Mouse (Mus musculus) cerebellum, adult 2 months (tissue): ENCODE data around the gene St6galnac5. TPM values are rescaled to one million over a fixed set of nuclear protein-coding genes. Genes with fewer than 3 reads are reported as not detected.

Experiments
- DNase-seq, 2 experiments: peaks; one replicate each; pipeline ENCODE4 v3.0.0; 2021
- H3K27ac ChIP-seq: fragments of 200-500 bp; 2 replicates; pipeline ENCODE4 v1.5.1; 2012; ENCODE audit warnings: low read length, control low read depth, inconsistent platforms; ENCODE audit not compliant: insufficient read depth
- H3K27me3 ChIP-seq: fragments of 200-500 bp; 2 replicates; pipeline ENCODE4 v1.6.1; 2012; ENCODE audit warnings: inconsistent platforms, mild to moderate bottlenecking, low read length, moderate library complexity; ENCODE audit not compliant: control insufficient read depth, insufficient read depth
- H3K4me1 ChIP-seq: fragments of 200-500 bp; 2 replicates; pipeline ENCODE4 v1.6.1; 2011; ENCODE audit warnings: low read length; ENCODE audit not compliant: control insufficient read depth, insufficient read depth
- H3K4me3 ChIP-seq: fragments of 200-500 bp; replicated peaks from 2 replicates; pipeline ENCODE3; 2011; ENCODE audit warnings: mild to moderate bottlenecking, low read depth, low read length, control low read depth; ENCODE audit not compliant: insufficient read depth
- CTCF ChIP-seq: fragments of 200-500 bp; IDR thresholded peaks from 2 replicates; pipeline ENCODE4 v1.5.1; 2011; ENCODE audit warnings: low read depth, mild to moderate bottlenecking, control low read depth, low read length, moderate library complexity, borderline replicate concordance; ENCODE audit not compliant: insufficient read depth
- POLR2A ChIP-seq: fragments of 200-500 bp; IDR thresholded peaks from 2 replicates; pipeline ENCODE4 v1.6.1; 2011; ENCODE audit warnings: low read length, control low read depth, borderline replicate concordance; ENCODE audit not compliant: insufficient read depth
- WGBS: fragments of 180-500 bp; shearing (Covaris S2); methylation state at CpG from one replicate; pipeline ENCODE4 v1.1.7; 2018; 5-methylcytosine and 5-hydroxymethylcytosine counted together
- polyA plus RNA-seq: library from polyadenylated mRNA; depleted of rRNA; stranded (reverse); fragments of >200 nt; gene quantifications from 2 replicates; pipeline ENCODE4 v1.2.3, GENCODE M21; 2012

Gene St6galnac5
- polyA plus RNA-seq, 1 experiment: 4.5 TPM

DNA sequence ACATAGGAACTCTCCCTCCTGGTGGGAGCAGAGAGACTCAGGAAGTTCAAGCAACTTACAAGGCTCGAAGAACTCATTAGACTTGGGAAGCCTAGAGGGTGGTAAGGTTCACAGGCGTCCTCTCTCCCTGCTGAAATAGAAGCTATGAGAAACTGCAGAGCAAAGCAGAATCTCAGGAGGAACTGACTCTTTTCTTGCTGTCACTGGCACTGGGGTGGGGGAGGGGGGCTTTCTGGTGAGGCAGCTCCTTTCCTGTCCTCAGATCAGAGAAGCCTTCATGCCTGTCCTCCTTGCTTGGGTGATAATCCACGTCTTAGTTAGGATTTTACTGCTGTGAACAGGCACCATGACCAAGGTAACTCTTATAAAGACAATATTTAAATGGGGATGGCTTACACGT is 50.0 kb downstream of the St6galnac5 start:
- Histone ChIP-seq H3K27ac (no peak overlapping the region), H3K4me3 (no peak overlapping the region), H3K4me1 (no peaks in the 10 kb centered on the region), H3K27me3 (no peaks in the 10 kb centered on the region)
- 79% methylated on average over 4 of the region's 4 CpGs for WGBS
- TF ChIP-seq CTCF (no peak), POLR2A (no peak)
- DNase-seq: no peak

DNA sequence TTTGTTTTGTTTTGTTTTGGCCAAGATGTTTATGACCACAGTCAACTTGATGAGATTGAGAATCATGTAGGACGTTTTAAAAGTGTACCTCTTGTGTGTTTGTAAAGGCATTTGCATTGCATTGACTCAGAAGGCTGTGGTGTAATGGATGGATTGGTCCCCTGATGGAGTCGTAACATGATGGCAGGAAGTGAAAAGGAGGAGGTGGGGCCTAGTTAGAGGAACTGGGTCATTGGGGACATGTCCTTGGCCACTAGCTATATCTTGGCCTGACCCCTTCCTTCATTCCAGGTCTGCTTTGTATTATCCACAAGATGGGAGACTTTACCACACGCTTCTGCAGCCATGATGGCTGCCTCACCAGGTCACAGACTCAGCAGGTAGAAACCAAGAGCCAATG is 50.7 kb downstream of the St6galnac5 start:
- Histone ChIP-seq H3K4me1 (no peaks in the 10 kb centered on the region), H3K27me3 (no peaks in the 10 kb centered on the region), H3K27ac (no peak overlapping the region), H3K4me3 (no peak overlapping the region)
- WGBS: 93% methylated on average over 3 of the region's 3 CpGs
- TF ChIP-seq CTCF (no peak), POLR2A (no peak)
- DNase-seq: no peak

DNA sequence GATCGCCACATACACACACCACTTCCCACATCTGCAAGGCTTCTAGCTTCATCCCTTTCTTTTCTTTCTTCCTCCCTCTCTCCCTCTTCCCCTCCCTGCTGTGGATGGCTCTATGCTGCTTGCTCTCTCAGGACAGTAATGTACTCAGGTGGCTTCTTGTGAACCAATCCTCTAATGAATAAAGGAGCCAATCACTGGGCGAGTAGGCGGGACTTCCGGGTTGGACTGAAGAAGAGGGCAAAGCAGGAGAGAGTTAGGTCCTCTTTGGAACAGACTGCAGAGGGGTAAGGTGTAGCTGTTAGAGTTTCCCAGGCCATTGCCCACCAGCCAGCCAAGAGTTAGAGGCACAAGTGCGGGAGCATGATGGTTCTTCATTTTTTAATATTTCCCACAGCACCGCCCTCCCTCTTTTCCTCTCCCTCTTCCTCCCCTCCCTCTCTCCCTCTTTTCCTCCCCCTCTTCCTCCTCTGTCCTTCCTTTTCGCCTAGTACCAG is 52.2 kb downstream of the St6galnac5 start:
- TF ChIP-seq POLR2A: no peak
- no peak for TF ChIP-seq CTCF
- Histone ChIP-seq H3K4me1 (no peaks in the 10 kb centered on the region), H3K27me3 (no peaks in the 10 kb centered on the region), H3K27ac (no peak overlapping the region), H3K4me3 (no peak overlapping the region)
- DNase-seq: no peak
- 87% methylated on average over 7 of the region's 7 CpGs for WGBS

DNA sequence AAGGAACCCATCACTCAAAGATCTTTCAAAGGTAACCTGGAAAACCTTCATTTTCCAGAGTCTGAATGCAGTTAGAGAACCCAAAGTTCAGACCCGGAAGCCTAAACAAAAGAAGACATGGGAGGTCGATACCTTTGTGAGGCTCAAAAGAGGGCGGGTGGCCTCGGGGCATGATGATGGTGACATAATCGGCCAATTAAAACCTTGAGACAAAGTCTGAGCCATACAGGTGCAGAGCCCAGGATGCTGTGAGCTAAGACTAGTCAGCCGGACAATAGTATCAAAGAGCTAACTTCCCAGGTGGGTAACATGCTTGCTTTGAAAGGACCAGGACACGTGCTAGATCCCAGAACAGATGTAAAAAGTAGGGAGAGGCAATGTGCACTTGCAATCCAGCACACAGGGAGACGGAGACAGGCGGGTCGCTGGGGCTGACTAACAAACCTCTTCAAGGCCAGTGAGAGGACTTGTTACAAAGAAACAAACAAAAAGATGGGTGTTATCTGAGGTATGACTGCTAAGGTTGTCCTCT is 52.7 kb downstream of the St6galnac5 start:
- Histone ChIP-seq H3K27me3 (no peaks in the 10 kb centered on the region), H3K27ac (no peak overlapping the region), H3K4me1 (no peaks in the 10 kb centered on the region), H3K4me3 (no peak overlapping the region)
- no peak for TF ChIP-seq CTCF
- no peak for TF ChIP-seq POLR2A
- 85% methylated on average over 10 of the region's 10 CpGs for whole genome bisulfite sequencing
- no peak for DNase-seq

DNA sequence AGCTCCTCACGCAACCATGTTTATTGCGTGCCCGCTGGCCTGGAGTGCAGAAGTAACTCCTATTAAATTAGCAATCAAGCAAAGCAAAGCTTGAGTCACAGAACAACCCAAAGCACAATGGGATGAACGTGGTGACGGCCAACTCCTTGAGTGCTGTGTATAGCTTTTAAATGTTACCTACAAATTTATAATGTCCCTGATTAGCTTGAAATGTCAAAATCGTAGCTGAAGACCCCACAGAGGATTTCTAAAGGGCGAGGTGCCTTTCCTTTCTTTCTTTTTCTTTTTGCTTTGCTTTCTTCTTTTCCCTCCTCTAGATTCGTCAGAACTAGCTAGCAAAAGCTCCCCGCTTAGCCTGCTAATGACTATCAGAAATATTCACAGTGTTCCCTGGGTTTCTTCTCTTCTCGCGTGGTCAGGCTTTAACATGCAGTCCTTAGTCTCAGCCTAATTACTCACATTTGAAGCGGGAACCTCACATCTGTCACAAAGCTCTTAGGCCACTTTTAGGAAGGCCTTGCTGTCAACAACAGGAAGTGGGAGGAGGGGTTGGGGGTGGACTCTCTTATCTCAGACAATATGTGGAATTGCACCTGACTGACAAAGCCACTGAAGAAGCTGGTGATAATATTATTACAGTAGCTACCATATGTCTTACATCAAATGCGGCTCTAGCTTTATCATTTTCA is 53.6 kb downstream of the St6galnac5 start:
- 83% methylated on average over 13 of the region's 13 CpGs for WGBS

DNA sequence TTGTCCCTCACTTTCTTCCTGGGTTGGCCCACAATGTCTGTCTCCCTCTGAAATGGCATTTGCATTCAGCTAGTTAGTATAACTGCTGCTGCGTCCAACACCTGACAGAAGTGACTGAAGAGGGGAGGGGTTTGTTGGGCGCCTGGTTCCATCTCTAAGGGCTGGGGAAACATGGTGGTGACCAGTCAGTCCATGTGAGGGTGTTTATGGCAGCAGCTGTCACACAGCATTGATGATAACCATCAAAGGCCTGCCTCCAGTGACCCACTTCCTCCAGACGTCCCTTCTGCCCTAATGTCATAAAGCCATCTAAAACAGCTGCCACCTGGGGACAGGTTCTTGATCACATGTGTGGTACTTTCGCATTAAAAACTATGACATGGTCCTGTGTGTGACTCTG is 55.9 kb downstream of the St6galnac5 start:
- 77% methylated on average over 4 of the region's 4 CpGs for WGBS
- Histone ChIP-seq H3K27me3 (no peaks in the 10 kb centered on the region), H3K27ac (no peak overlapping the region), H3K4me3 (no peak overlapping the region), H3K4me1 (no peaks in the 10 kb centered on the region)
- TF ChIP-seq CTCF (no peak), POLR2A (no peak)
- DNase-seq: no peak

More for the DNA sequence above, 53.6 kb downstream of the St6galnac5 start:
- DNase-seq: no peak
- no peaks in the 10 kb centered on the region for H3K4me1 ChIP-seq
- no peak for TF ChIP-seq CTCF
- no peak for TF ChIP-seq POLR2A
- H3K4me3 ChIP-seq: no peak overlapping the region
- no peak overlapping the region for H3K27ac ChIP-seq
- no peaks in the 10 kb centered on the region for H3K27me3 ChIP-seq

DNA sequence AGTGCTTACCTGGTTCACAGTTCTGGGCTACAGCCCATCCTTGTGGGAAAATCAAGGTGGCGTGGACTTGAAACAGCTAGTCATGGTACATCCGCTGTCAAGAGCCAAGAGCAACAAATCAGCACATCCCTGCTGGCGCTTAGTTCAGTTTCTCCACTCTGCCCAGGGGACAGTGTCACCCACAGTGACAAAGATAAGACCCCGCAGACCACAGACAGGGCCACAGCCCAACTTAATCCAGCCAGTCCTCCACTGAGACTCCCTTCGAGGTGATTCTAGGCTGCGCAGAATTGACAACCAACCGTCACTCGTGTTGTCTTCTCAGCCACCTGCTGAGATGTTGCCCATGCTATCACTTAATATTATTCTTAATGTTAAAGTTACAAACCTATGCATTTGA is 56.7 kb downstream of the St6galnac5 start:
- DNase-seq: no peak
- Histone ChIP-seq H3K4me1 (no peaks in the 10 kb centered on the region), H3K4me3 (no peak overlapping the region), H3K27me3 (no peaks in the 10 kb centered on the region), H3K27ac (no peak overlapping the region)
- TF ChIP-seq POLR2A (no peak), CTCF (no peak)
- 87% methylated on average over 8 of the region's 8 CpGs for WGBS

DNA sequence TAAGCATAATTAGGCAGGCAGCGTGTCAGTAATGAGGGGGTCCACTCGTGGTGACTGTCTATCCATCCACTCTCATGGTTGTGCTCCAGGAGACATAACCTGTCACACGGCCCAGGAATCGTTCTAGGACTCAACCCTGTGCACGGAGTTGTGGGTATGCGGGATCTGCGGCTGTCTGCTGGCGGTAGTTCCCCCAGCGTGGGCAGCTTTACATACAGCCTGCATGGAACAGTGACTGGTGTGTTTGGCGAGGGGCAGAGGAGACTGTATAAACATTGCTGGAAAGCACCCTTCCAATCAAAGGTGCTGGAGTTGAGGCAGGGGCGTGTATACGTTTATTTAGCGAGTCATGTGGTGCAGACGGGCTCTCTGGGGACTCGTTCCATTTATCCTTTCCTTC is 58.5 kb downstream of the St6galnac5 start:
- TF ChIP-seq POLR2A: no peak
- TF ChIP-seq CTCF: no peak
- WGBS: 79% methylated on average over 15 of the region's 15 CpGs
- Histone ChIP-seq H3K27ac (no peak overlapping the region), H3K4me1 (no peaks in the 10 kb centered on the region), H3K27me3 (no peaks in the 10 kb centered on the region), H3K4me3 (no peak overlapping the region)
- DNase-seq: no peak
